Mouse (Mus musculus) thymus, adult 2 months (tissue): ENCODE measurements at regions not wholly inside any gene's neighbourhood (a gene's known extent, or its start where the extent isn't known, plus 50 kb on each side); places are given as distances from the start of the nearest gene placed in this dataset.

ENCODE experiments used
- DNase-seq: peaks from one replicate; pipeline ENCODE4 v3.0.0; 2021
- H3K27ac ChIP-seq: fragments of 200-500 bp; 2 replicates; pipeline ENCODE4 v1.5.1; 2012; ENCODE audit warnings: low read length, control low read depth; ENCODE audit not compliant: control insufficient read depth, insufficient read depth
- H3K27me3 ChIP-seq: fragments of 200-500 bp; 2 replicates; pipeline ENCODE4 v1.6.1; 2012; ENCODE audit warnings: mild to moderate bottlenecking, low read length, moderate library complexity, mixed read lengths; ENCODE audit not compliant: control insufficient read depth, insufficient read depth
- H3K36me3 ChIP-seq: fragments of 200-500 bp; 2 replicates; pipeline ENCODE4 v1.6.1; 2012; ENCODE audit warnings: mild to moderate bottlenecking, low read length, moderate library complexity; ENCODE audit not compliant: control insufficient read depth, insufficient read depth
- H3K4me1 ChIP-seq: fragments of 200-500 bp; replicated peaks from 2 replicates; pipeline ENCODE4 v1.6.1; 2012; ENCODE audit warnings: low read length; ENCODE audit not compliant: control insufficient read depth, insufficient read depth
- H3K4me3 ChIP-seq: fragments of 200-500 bp; 2 replicates; pipeline ENCODE4 v1.5.1; 2012; ENCODE audit warnings: mild to moderate bottlenecking, low read length, control low read depth, moderate library complexity; ENCODE audit not compliant: control insufficient read depth, insufficient read depth
- CTCF ChIP-seq: fragments of 200-500 bp; IDR thresholded peaks from 2 replicates; pipeline ENCODE4 v1.5.1; 2012; ENCODE audit warnings: mild to moderate bottlenecking, control low read depth, low read length, moderate library complexity, borderline replicate concordance; ENCODE audit not compliant: control insufficient read depth, poor library complexity, insufficient read depth; ENCODE audit errors: extremely low read depth
- POLR2A ChIP-seq: fragments of 200-500 bp; IDR thresholded peaks from 2 replicates; pipeline ENCODE4 v1.6.1; 2012; ENCODE audit warnings: mild to moderate bottlenecking, low read length, control low read depth, moderate library complexity; ENCODE audit not compliant: control insufficient read depth, poor library complexity, insufficient read depth; ENCODE audit errors: extremely low read depth
- WGBS: fragments of 180-500 bp; shearing (Covaris S2); methylation state at CpG from one replicate; pipeline ENCODE4 v1.1.7; 2018; 5-methylcytosine and 5-hydroxymethylcytosine counted together

DNA sequence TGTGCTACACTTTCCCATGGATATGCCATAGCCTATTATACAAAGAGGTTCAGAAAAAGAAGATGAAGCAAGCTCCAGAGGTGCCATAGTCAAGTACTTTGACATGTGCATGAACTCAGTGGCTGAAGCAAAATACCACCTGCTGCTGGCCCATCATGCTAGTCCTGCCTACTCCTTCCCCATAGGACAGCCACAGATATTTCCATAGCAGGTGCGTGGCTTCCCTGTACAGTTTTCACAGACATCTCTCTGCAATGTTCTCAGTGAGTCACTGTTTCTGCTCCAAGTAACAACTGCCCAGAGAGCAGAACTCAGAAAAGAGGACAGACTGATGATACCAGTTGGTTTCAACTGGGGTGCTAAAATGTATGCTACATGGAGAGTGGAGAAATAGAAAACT, 242.8 kb upstream of the Thbs1 start:
- WGBS = 97% methylated on average over 1 of the region's 1 CpGs
- no peak for TF ChIP-seq POLR2A
- TF ChIP-seq CTCF = no peak

DNA sequence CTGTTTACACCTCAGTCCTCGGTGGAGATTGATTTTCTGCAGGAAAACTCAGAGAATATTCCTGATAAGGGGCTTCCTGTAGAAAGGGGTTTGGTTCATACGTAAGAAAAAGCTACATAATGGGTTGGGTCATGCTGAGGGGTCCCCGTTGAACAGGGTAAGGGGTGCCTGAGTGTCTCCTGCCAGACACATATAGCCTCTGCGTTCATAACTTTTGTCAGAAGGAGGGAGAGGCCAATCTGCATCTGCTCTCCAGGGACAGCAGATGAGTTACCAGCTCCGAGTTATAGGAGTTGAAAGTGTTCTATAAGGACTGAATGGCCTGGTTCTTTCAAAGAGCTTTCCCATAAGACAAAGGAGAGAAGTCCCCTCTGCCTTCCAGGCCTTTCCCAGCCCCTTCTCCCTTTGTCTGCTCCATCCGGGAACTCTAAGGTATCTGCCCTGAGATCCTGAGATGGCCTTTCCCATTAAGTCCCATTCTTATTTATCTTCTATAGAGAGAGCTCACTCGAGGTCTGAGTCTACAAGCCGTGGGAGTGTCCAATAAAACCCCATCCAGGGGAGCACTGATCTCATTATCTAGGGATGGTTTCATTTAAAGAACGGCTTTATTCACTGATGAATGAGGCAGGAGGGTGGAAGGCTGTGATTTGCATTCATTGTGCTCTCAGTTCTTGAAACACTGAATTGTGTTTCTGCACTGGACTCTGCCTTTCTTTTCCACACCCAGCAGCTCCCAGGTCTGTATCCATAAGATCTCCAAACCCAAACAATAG, 240.0 kb upstream of the Thbs1 start:
- Histone ChIP-seq H3K4me3 (no peak overlapping the region), H3K27me3 (no peaks in the 10 kb centered on the region), H3K36me3 (no peaks in the 10 kb centered on the region), H3K4me1 (no peaks in the 10 kb centered on the region), H3K27ac (no peak overlapping the region)
- DNase-seq = no peak
- TF ChIP-seq POLR2A (no peak), CTCF (no peak)
- whole genome bisulfite sequencing = 77% methylated on average over 9 of the region's 9 CpGs

More for the DNA sequence above, 242.8 kb upstream of the Thbs1 start:
- no peak overlapping the region for H3K4me3 ChIP-seq
- no peaks in the 10 kb centered on the region for H3K4me1 ChIP-seq
- H3K27ac ChIP-seq = no peak overlapping the region
- no peaks in the 10 kb centered on the region for H3K27me3 ChIP-seq
- no peaks in the 10 kb centered on the region for H3K36me3 ChIP-seq
- no peak for DNase-seq

DNA sequence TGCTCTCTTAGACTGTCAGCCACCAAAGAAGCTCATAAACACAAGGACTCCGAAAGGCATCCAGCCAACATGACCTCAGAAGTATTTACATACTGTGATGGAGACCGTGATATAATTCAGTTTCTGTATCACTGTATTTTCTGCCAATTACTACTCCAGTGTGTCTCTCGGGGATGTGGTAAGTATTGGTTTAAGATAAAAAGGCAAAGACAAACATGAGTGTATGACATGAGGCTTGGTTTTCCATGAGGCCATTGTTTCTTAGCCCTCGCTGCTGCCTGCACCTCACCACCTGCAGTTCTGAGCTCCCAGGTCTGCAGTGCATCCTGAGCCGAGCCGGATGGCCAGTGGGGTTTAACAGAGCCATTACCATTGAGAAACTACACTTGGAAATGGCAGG, 233.9 kb upstream of the Thbs1 start:
- Histone ChIP-seq H3K27ac (no peak overlapping the region), H3K4me1 (no peaks in the 10 kb centered on the region), H3K27me3 (no peaks in the 10 kb centered on the region), H3K36me3 (no peaks in the 10 kb centered on the region), H3K4me3 (no peak overlapping the region)
- TF ChIP-seq CTCF = no peak
- no peak for TF ChIP-seq POLR2A
- WGBS = 95% methylated on average over 6 of the region's 6 CpGs
- no peak for DNase-seq

DNA sequence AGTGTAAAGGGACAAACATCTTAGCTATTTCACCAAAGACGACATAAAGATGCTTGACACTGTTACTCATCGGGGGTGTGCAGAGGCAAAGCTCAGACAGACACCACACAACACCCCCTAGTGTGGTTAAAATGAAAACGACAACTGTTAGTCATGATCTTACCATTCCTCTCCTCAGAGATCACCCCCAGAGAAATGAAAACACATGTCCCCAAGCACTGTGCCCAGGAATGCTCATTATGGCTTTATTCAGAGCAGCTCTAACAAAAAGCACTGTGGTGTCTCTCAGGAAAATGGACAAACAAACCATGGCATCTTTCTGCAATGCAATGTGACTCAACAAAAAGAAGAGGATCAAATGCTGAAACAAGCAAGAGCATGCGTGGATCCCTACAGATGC, 229.5 kb upstream of the Thbs1 start:
- TF ChIP-seq CTCF (no peak), POLR2A (no peak)
- no peak overlapping the region for H3K27ac ChIP-seq
- no peaks in the 10 kb centered on the region for H3K4me1 ChIP-seq
- H3K4me3 ChIP-seq = no peak overlapping the region
- no peak for DNase-seq
- H3K27me3 ChIP-seq = no peaks in the 10 kb centered on the region
- 85% methylated on average over 4 of the region's 4 CpGs for WGBS
- H3K36me3 ChIP-seq = no peaks in the 10 kb centered on the region

DNA sequence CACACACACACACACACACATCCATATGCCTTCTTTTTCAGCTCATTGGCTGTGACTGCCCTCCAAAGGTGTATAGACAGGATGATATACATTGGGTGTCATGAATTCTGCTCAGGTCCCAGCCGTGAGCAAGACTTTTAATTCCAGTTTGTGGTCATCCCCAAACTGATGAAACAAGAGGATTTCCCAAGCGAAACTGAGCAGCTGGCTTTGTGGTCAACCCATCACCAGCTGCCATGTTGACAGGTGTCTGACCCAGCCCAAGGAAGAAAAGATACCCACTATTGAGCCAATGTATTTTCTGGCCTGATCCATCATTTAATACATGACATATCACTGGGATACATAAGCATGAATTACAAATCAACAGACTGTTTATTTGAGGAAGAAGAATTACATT, 228.8 kb upstream of the Thbs1 start:
- Histone ChIP-seq H3K4me1 (no peaks in the 10 kb centered on the region), H3K4me3 (no peak overlapping the region), H3K27ac (no peak overlapping the region), H3K27me3 (no peaks in the 10 kb centered on the region), H3K36me3 (no peaks in the 10 kb centered on the region)
- WGBS = 23% methylated on average over 2 of the region's 2 CpGs
- TF ChIP-seq CTCF = no peak
- no peak for TF ChIP-seq POLR2A
- DNase-seq = no peak

DNA sequence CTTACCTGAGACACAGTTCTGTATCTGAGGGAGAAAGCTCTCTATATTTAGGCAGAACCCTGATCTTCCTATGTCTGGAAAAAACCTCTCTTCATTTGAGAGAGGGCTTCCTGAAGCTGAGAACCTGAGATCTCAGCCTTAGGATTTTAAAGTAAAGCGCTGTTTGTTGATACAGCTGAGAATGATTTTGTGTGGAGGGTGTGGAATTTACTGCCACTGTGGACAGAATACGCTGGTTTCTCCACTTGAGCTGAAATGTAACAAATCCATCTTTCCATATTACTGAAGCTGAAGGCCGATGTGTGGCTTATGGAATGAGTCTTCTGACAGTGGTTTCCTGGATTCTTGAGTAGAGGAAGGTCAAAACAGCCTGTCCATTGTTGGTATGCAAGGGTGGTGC, 225.2 kb upstream of the Thbs1 start:
- no peak for TF ChIP-seq CTCF
- TF ChIP-seq POLR2A = no peak
- 84% methylated on average over 3 of the region's 3 CpGs for WGBS
- Histone ChIP-seq H3K27ac (no peak overlapping the region), H3K4me3 (no peak overlapping the region), H3K36me3 (no peaks in the 10 kb centered on the region), H3K27me3 (no peaks in the 10 kb centered on the region), H3K4me1 (no peaks in the 10 kb centered on the region)
- no peak for DNase-seq
